Comparison of ENCODE assay signal across 8 mouse cellular contexts in the genomic region with DNA sequence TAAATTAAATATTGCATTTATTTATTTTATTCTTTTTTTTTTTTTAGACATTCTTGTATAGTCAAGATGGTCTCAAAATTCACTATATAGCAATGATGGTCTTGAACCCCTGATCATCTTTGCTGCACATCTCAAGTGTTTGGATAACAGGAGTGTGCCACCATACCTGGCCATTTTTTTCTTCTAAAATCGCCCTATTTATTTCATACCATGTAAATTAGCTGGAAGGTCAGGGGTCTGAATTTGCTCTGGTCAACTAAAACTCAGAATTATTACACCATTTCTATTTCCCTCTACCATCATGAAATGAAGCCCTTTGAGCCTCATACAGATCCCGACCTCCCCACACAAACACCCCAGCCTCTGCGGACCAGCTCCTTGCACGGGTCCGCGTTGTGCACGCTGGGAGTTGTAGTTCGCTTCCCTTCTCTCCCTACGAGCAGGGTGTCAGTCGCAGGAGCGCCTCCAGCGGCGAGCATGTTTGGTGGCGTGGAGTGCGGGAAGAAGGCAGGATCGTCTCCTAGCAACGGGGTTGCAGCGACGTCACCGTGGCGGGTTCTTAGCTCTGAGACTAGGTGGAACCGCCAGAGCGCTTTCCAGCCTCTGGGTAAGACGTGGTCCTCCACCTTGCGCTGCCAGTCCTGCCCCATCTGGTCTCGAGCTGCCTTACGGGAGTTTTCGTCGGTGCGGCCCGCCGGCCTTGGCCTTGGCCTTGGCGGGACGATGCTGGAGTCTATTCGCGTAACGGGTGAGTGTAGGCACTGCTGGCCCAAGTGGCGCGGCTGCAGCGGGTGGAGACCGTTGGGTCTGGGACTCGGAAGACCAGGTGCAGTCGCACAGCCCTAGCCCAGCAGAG. TPM values are rescaled to one million over a fixed set of nuclear protein-coding genes. Genes with fewer than 3 reads are reported as not detected.
A peak's percentile ranks its signal among the peaks of the same experiment; 100 is the strongest.
DNase-seq lines count a peak whose midpoint lies in the region; ATAC-seq lines count a peak whose summit lies in the region.

A gene (plus strand): TSS at position 512 of the 856 bp plus-strand sequence.

- ATAC-seq in cerebellum, adult (ENCODE audit: insufficient number of reproducible peaks, low FRiP score, low TSS enrichment), result peak; percentile 100
- peak; percentile 99 for ATAC-seq in forebrain, embryonic 13.5 days
- peak; percentile 98 for ATAC-seq in liver, embryonic 15.5 days (ENCODE audit: insufficient read depth)
- peak; percentile 97 for ATAC-seq in neural tube, embryonic 11.5 days (ENCODE audit: insufficient read depth, low FRiP score, low TSS enrichment)
- peak; percentile 99 for ATAC-seq in stomach, embryonic 16.5 days (ENCODE audit: insufficient read depth, low FRiP score)

- intact Hi-C loops in heart, postnatal 10 days (cut with DNase I), result loop anchor here (2.0 to 5.0 kb wide), 2 partner anchors 180 to 254 kb away; a partner anchor contains a TSS

- peak within 1 kb of the TSS; percentile 71 for H3K4me2 ChIP-seq in forebrain, embryonic 13.5 days
- peak within 1 kb of the TSS; percentile 92 for H3K4me2 ChIP-seq in liver, embryonic 15.5 days
- peak within 1 kb of the TSS; percentile 60 for H3K4me2 ChIP-seq in neural tube, embryonic 11.5 days (ENCODE audit: low read depth)
- peak within 1 kb of the TSS; percentile 91 for H3K4me2 ChIP-seq in stomach, embryonic 16.5 days (ENCODE audit: low read depth, low read length)

- H3K4me1 ChIP-seq in forebrain, embryonic 13.5 days, result no peaks in the 10 kb centered on the region; the same call in 1 of the 2 replicates
- H3K4me1 ChIP-seq in liver, embryonic 15.5 days (replicated peaks), result peaks cover 11% of the 10 kb centered on the region
- no peaks in the 10 kb centered on the region for H3K4me1 ChIP-seq in neural tube, embryonic 11.5 days (ENCODE audit: control insufficient read depth, insufficient read depth, low read length)
- no peaks in the 10 kb centered on the region for H3K4me1 ChIP-seq in stomach, embryonic 16.5 days (ENCODE audit: control insufficient read depth, insufficient read depth, low read length)

- H3K9ac ChIP-seq in forebrain, embryonic 13.5 days, result peak within 1 kb of the TSS; percentile 70
- H3K9ac ChIP-seq in liver, embryonic 15.5 days, result peak within 1 kb of the TSS; percentile 62
- peak within 1 kb of the TSS; percentile 49 for H3K9ac ChIP-seq in neural tube, embryonic 11.5 days (ENCODE audit: low read length)
- peak within 1 kb of the TSS; percentile 81 for H3K9ac ChIP-seq in stomach, embryonic 16.5 days (ENCODE audit: low read length)

- no peaks in the 10 kb centered on the region for H3K27me3 ChIP-seq in forebrain, embryonic 13.5 days
- H3K27me3 ChIP-seq in liver, embryonic 15.5 days, result no peaks in the 10 kb centered on the region
- H3K27me3 ChIP-seq in neural tube, embryonic 11.5 days (ENCODE audit: control insufficient read depth, insufficient read depth, low read length), result no peaks in the 10 kb centered on the region
- H3K27me3 ChIP-seq in stomach, embryonic 16.5 days (ENCODE audit: control insufficient read depth, insufficient read depth, low read length), result no peaks in the 10 kb centered on the region

- under 1% methylated on average over 43 of the region's 43 CpGs for WGBS in forebrain, embryonic 13.5 days
- WGBS in liver, embryonic 15.5 days (ENCODE audit: insufficient replicate concordance), result 1% methylated on average over 43 of the region's 43 CpGs
- WGBS in neural tube, embryonic 11.5 days, result 1% methylated on average over 42 of the region's 43 CpGs
- under 1% methylated on average over 43 of the region's 43 CpGs for WGBS in stomach, embryonic 16.5 days

- no peaks in the 10 kb centered on the region for H3K36me3 ChIP-seq in forebrain, embryonic 13.5 days (ENCODE audit: poor library complexity, severe bottlenecking)
- H3K36me3 ChIP-seq in liver, embryonic 15.5 days (replicated peaks), result no peaks in the 10 kb centered on the region
- no peaks in the 10 kb centered on the region for H3K36me3 ChIP-seq in neural tube, embryonic 11.5 days (ENCODE audit: control insufficient read depth, insufficient read depth, low read length)
- H3K36me3 ChIP-seq in stomach, embryonic 16.5 days (ENCODE audit: control insufficient read depth, insufficient read depth, low read length), result no peaks in the 10 kb centered on the region

- peak; percentile 98 for DNase-seq in ES-CJ7 (ENCODE audit: low read depth, low spot score)
- DNase-seq in heart, postnatal 10 days, result peak; percentile 97 to 98
- peak; percentile 97 for DNase-seq in kidney, postnatal 4 days
- peak; percentile 96 for DNase-seq in neural tube, embryonic 11.5 days (ENCODE audit: low spot score)

- peak within 1 kb of the TSS; percentile 55 for H3K4me3 ChIP-seq in forebrain, embryonic 13.5 days
- H3K4me3 ChIP-seq in liver, embryonic 15.5 days (replicated peaks), result peak within 1 kb of the TSS; percentile 67
- peak within 1 kb of the TSS; percentile 49 for H3K4me3 ChIP-seq in neural tube, embryonic 11.5 days (ENCODE audit: low read depth, low read length)
- H3K4me3 ChIP-seq in stomach, embryonic 16.5 days (replicated peaks; ENCODE audit: low read length), result peak within 1 kb of the TSS; percentile 64

- peak within 1 kb of the TSS; percentile 32; the same call in 1 of the 2 replicates for H3K27ac ChIP-seq in forebrain, embryonic 13.5 days
- H3K27ac ChIP-seq in liver, embryonic 15.5 days (replicated peaks), result peak within 1 kb of the TSS; percentile 19; the same call in 1 of the 2 replicates
- H3K27ac ChIP-seq in neural tube, embryonic 11.5 days (ENCODE audit: low read depth, low read length), result no peak within 1 kb of the TSS
- no peak within 1 kb of the TSS for H3K27ac ChIP-seq in stomach, embryonic 16.5 days (ENCODE audit: low read length)

- no peaks in the 10 kb centered on the region for H3K9me3 ChIP-seq in forebrain, embryonic 13.5 days (replicated peaks)
- H3K9me3 ChIP-seq in liver, embryonic 15.5 days (replicated peaks), result no peaks in the 10 kb centered on the region
- no peaks in the 10 kb centered on the region for H3K9me3 ChIP-seq in neural tube, embryonic 11.5 days (ENCODE audit: control insufficient read depth, low read length)
- H3K9me3 ChIP-seq in stomach, embryonic 16.5 days (replicated peaks; ENCODE audit: control insufficient read depth, low read length), result no peaks in the 10 kb centered on the region

RNA-seq across cellular contexts. Expression of the gene that starts here (rescaled TPM):
- 8.6 and 9.8 TPM in 2 replicates for polyA plus RNA-seq in forebrain, embryonic 13.5 days (2015; fragmentation: Nextera tagmentation; extraction: Ambion mirVana)
- total RNA-seq in heart, postnatal 10 days (2021), result under 1 TPM; 0.35 to 0.43 TPM
- 1.8 and 2.0 TPM in 2 replicates for polyA plus RNA-seq in liver, embryonic 15.5 days (2015; fragmentation: Nextera tagmentation; extraction: Ambion mirVana)
- 8.3 and 10.6 TPM in 2 replicates for polyA plus RNA-seq in neural tube, embryonic 11.5 days (2014; fragmentation: Nextera tagmentation; extraction: Ambion mirVana)
- polyA plus RNA-seq in stomach, embryonic 16.5 days (2015; fragmentation: Nextera tagmentation; extraction: Ambion mirVana), result 4.4 and 5.3 TPM in 2 replicates

Comparison
In these comparisons a context has a peak if more than half of its experiments do, and no peak if none do; other contexts are left out.
1. Peak in DNase-seq in heart, postnatal 10 days; RNA of the gene not detected or under 1 TPM.
2. H3K27ac ChIP-seq: peak in forebrain, embryonic 13.5 days (single experiment) and liver, embryonic 15.5 days (single experiment); none in neural tube, embryonic 11.5 days (single experiment) and stomach, embryonic 16.5 days (single experiment).
3. Peak in every context shown above with its lines, with median percentiles within 50 percentile points of each other: DNase-seq, ATAC-seq, H3K4me2 ChIP-seq, H3K4me3 ChIP-seq and H3K9ac ChIP-seq.